Mouse (Mus musculus): ENCODE measurements around the gene Zdhhc25. TPM values are rescaled to one million over a fixed set of nuclear protein-coding genes. Genes with fewer than 3 reads are reported as not detected.

Gene Zdhhc25
- polyA plus RNA-seq, 1 experiment from 2014 or later, result not detected

GRCm38 (mm10) chr15:88604669-88605414, 4.7 kb downstream of the Zdhhc25 start:
- Histone ChIP-seq H3K9ac (no peak overlapping the region), H3K4me2 (no peak overlapping the region), H3K27ac (no peak overlapping the region), H3K9me3 (no peaks in the 10 kb centered on the region), H3K4me3 (replicated peaks) (no peak overlapping the region), H3K4me1 (no peaks in the 10 kb centered on the region), H3K27me3 (no peaks in the 10 kb centered on the region), H3K36me3 (replicated peaks) (no peaks in the 10 kb centered on the region)
- no peak for ATAC-seq (ENCODE audit: low FRiP score)
- 87% methylated on average over 17 of the region's 17 CpGs for WGBS

GRCm38 (mm10) chr15:88605415-88605785, 5.3 kb downstream of the Zdhhc25 start:
- Histone ChIP-seq H3K27me3 (no peaks in the 10 kb centered on the region), H3K36me3 (replicated peaks) (no peaks in the 10 kb centered on the region), H3K4me1 (no peaks in the 10 kb centered on the region), H3K9me3 (no peaks in the 10 kb centered on the region), H3K9ac (no peak overlapping the region), H3K4me3 (replicated peaks) (no peak overlapping the region), H3K4me2 (no peak overlapping the region), H3K27ac (no peak overlapping the region)
- ATAC-seq (ENCODE audit: low FRiP score), result no peak
- 90% methylated on average over 5 of the region's 5 CpGs for WGBS

- Histone ChIP-seq H3K4me1 (peaks cover 2% of the 10 kb centered on the region; the same call in 1 of the 2 replicates), H3K36me3 (replicated peaks) (no peaks in the 10 kb centered on the region), H3K4me2 (no peak overlapping the region), H3K27me3 (no peaks in the 10 kb centered on the region), H3K9me3 (no peaks in the 10 kb centered on the region), H3K27ac (no peak overlapping the region), H3K4me3 (replicated peaks) (no peak overlapping the region), H3K9ac (no peak overlapping the region)
- WGBS, result 72% methylated on average over 16 of the region's 16 CpGs
- ATAC-seq (ENCODE audit: low FRiP score), result no peak
Observed at GRCm38 (mm10) chr15:88617125-88617524, 17.0 kb downstream of the Zdhhc25 start.

- no peaks in the 10 kb centered on the region for H3K27me3 ChIP-seq
- H3K36me3 ChIP-seq (replicated peaks), result no peaks in the 10 kb centered on the region
- H3K27ac ChIP-seq, result no peak overlapping the region
- H3K9me3 ChIP-seq, result no peaks in the 10 kb centered on the region
- no peak for ATAC-seq (ENCODE audit: low FRiP score)
- no peak overlapping the region for H3K9ac ChIP-seq
- no peak overlapping the region for H3K4me3 ChIP-seq (replicated peaks)
- peaks cover under 1% of the 10 kb centered on the region; the same call in 1 of the 2 replicates for H3K4me1 ChIP-seq
- H3K4me2 ChIP-seq, result no peak overlapping the region
- WGBS, result 44% methylated on average over 17 of the region's 17 CpGs
Observed at GRCm38 (mm10) chr15:88618008-88618773, 18.1 kb downstream of the Zdhhc25 start.

- no peak overlapping the region for H3K4me2 ChIP-seq
- H3K9me3 ChIP-seq, result no peaks in the 10 kb centered on the region
- H3K27me3 ChIP-seq, result no peaks in the 10 kb centered on the region
- no peaks in the 10 kb centered on the region; the same call in 1 of the 2 replicates for H3K4me1 ChIP-seq
- H3K27ac ChIP-seq, result no peak overlapping the region
- no peak overlapping the region for H3K4me3 ChIP-seq (replicated peaks)
- no peak for ATAC-seq (ENCODE audit: low FRiP score)
- no peak overlapping the region for H3K9ac ChIP-seq
- H3K36me3 ChIP-seq (replicated peaks), result no peaks in the 10 kb centered on the region
- 89% methylated on average over 2 of the region's 2 CpGs for WGBS
Observed at GRCm38 (mm10) chr15:88620017-88620416, 19.9 kb downstream of the Zdhhc25 start.

- ATAC-seq (ENCODE audit: low FRiP score), result no peak
- Histone ChIP-seq H3K4me2 (no peak overlapping the region), H3K9me3 (no peaks in the 10 kb centered on the region), H3K36me3 (replicated peaks) (no peaks in the 10 kb centered on the region), H3K9ac (no peak overlapping the region), H3K27ac (no peak overlapping the region), H3K4me3 (replicated peaks) (no peak overlapping the region), H3K27me3 (no peaks in the 10 kb centered on the region), H3K4me1 (no peaks in the 10 kb centered on the region; the same call in 1 of the 2 replicates)
- WGBS, result 84% methylated on average over 2 of the region's 2 CpGs
Observed at GRCm38 (mm10) chr15:88623891-88624290, 23.8 kb downstream of the Zdhhc25 start.

- Histone ChIP-seq H3K9me3 (no peaks in the 10 kb centered on the region), H3K4me2 (no peak overlapping the region), H3K4me3 (replicated peaks) (no peak overlapping the region), H3K27me3 (no peaks in the 10 kb centered on the region), H3K27ac (no peak overlapping the region), H3K4me1 (no peaks in the 10 kb centered on the region), H3K36me3 (replicated peaks) (no peaks in the 10 kb centered on the region), H3K9ac (no peak overlapping the region)
- no peak for ATAC-seq (ENCODE audit: low FRiP score)
- WGBS, result 68% methylated on average over 6 of the region's 6 CpGs
Observed at GRCm38 (mm10) chr15:88624874-88625277, 24.8 kb downstream of the Zdhhc25 start.

- Histone ChIP-seq H3K4me1 (no peaks in the 10 kb centered on the region), H3K9me3 (no peaks in the 10 kb centered on the region), H3K9ac (no peak overlapping the region), H3K27me3 (no peaks in the 10 kb centered on the region), H3K4me3 (replicated peaks) (no peak overlapping the region), H3K4me2 (no peak overlapping the region), H3K27ac (no peak overlapping the region), H3K36me3 (replicated peaks) (no peaks in the 10 kb centered on the region)
- 85% methylated on average over 3 of the region's 3 CpGs for WGBS
- ATAC-seq (ENCODE audit: low FRiP score), result no peak
Observed at GRCm38 (mm10) chr15:88625303-88626066, 25.4 kb downstream of the Zdhhc25 start.

- no peaks in the 10 kb centered on the region for H3K36me3 ChIP-seq (replicated peaks)
- 83% methylated on average over 5 of the region's 5 CpGs for WGBS
Observed at GRCm38 (mm10) chr15:88626886-88627488, 26.9 kb downstream of the Zdhhc25 start.

GRCm38 (mm10) chr15:88628801-88629356, 28.8 kb downstream of the Zdhhc25 start:
- 83% methylated on average over 9 of the region's 9 CpGs for WGBS
- no peak overlapping the region for H3K9ac ChIP-seq

More at GRCm38 (mm10) chr15:88626886-88627488, 26.9 kb downstream of the Zdhhc25 start:
- H3K9ac ChIP-seq, result no peak overlapping the region
- H3K27me3 ChIP-seq, result no peaks in the 10 kb centered on the region
- H3K4me1 ChIP-seq, result no peaks in the 10 kb centered on the region
- ATAC-seq (ENCODE audit: low FRiP score), result no peak
- H3K27ac ChIP-seq, result no peak overlapping the region
- H3K4me3 ChIP-seq (replicated peaks), result no peak overlapping the region
- no peak overlapping the region for H3K4me2 ChIP-seq
- H3K9me3 ChIP-seq, result no peaks in the 10 kb centered on the region

GRCm38 (mm10) chr15:88635205-88635604, 35.1 kb downstream of the Zdhhc25 start:
- no peaks in the 10 kb centered on the region for H3K27me3 ChIP-seq
- no peak overlapping the region for H3K4me2 ChIP-seq
- no peak overlapping the region for H3K9ac ChIP-seq
- 76% methylated on average over 5 of the region's 5 CpGs for WGBS
- no peaks in the 10 kb centered on the region for H3K4me1 ChIP-seq
- ATAC-seq (ENCODE audit: low FRiP score), result no peak
- H3K36me3 ChIP-seq (replicated peaks), result no peaks in the 10 kb centered on the region
- H3K4me3 ChIP-seq (replicated peaks), result no peak overlapping the region
- H3K27ac ChIP-seq, result no peak overlapping the region
- no peaks in the 10 kb centered on the region for H3K9me3 ChIP-seq

More at GRCm38 (mm10) chr15:88628801-88629356, 28.8 kb downstream of the Zdhhc25 start:
- ATAC-seq (ENCODE audit: low FRiP score), result no peak
- Histone ChIP-seq H3K27ac (no peak overlapping the region), H3K9me3 (no peaks in the 10 kb centered on the region), H3K4me3 (replicated peaks) (no peak overlapping the region), H3K4me2 (no peak overlapping the region), H3K36me3 (replicated peaks) (no peaks in the 10 kb centered on the region), H3K27me3 (no peaks in the 10 kb centered on the region), H3K4me1 (no peaks in the 10 kb centered on the region)

Measured in forebrain, embryonic 12.5 days (tissue).